Mouse (Mus musculus): ENCODE measurements around the gene AY761185. TPM values are rescaled to one million over a fixed set of nuclear protein-coding genes. Genes with fewer than 3 reads are reported as not detected.
"Not testable (repeated sequence)": the region's sequence is repeated elsewhere in the genome, so short reads cannot be mapped to it uniquely, and the experiment has no call there.

The AY761185 gene
- total RNA-seq (2021): not detected in 2 replicates
- long read RNA-seq: 0 reads

- DNase-seq: no peak
Observed at GRCm38 (mm10) chr8:20944610-20945009, at the start of gene AY761185. Gene AY761185, minus strand, starts transcription at chr8:20944710.

- DNase-seq: not testable (repeated sequence)
Observed at GRCm38 (mm10) chr8:20994042-20994441, 49.5 kb upstream of the AY761185 start.

- DNase-seq: no peak
Observed at GRCm38 (mm10) chr8:20979846-20980245, 35.3 kb upstream of the AY761185 start.

GRCm38 (mm10) chr8:20964531-20964930 lies 20.0 kb upstream of the AY761185 start:
- DNase-seq: peak; percentile 25

GRCm38 (mm10) chr8:20921971-20922370 lies 22.5 kb downstream of the AY761185 start, which contains the start of gene Gm6040:
Gene Gm6040, minus strand, starts transcription at chr8:20922071.
- DNase-seq: no peak

- DNase-seq: no peak
Observed at GRCm38 (mm10) chr8:20912288-20912687, 32.2 kb downstream of the AY761185 start.

GRCm38 (mm10) chr8:20908256-20908655 lies 36.3 kb downstream of the AY761185 start:
- no peak for DNase-seq

GRCm38 (mm10) chr8:20907119-20907518 lies 37.4 kb downstream of the AY761185 start:
- no peak for DNase-seq

GRCm38 (mm10) chr8:20902527-20902926 lies 42.0 kb downstream of the AY761185 start, which contains the start of gene Gm15056:
Gene Gm15056, minus strand, starts transcription at chr8:20902627.
- DNase-seq: no peak

Other genes starting within 250 kb of the AY761185 start
- not detected in 2 replicates for gene Defb33, start 52.0 kb downstream of the AY761185 start, total RNA-seq (2021)
- not detected in 2 replicates for gene Gm15056, start 42.1 kb downstream of the AY761185 start, total RNA-seq (2021)
- gene Gm6040, start 22.6 kb downstream of the AY761185 start, total RNA-seq (2021): not detected in 2 replicates
- gene Defa21, start 80.8 kb upstream of the AY761185 start, total RNA-seq (2021): not detected in 2 replicates
- not detected in 2 replicates for gene Defa23, start 110.3 kb upstream of the AY761185 start, total RNA-seq (2021)
- gene Defa35, start 120.3 kb upstream of the AY761185 start, total RNA-seq (2021): not detected in 2 replicates
- gene Defa25, start 139.7 kb upstream of the AY761185 start, total RNA-seq (2021): not detected in 2 replicates
- not detected in 2 replicates for gene Gm14851, start 151.3 kb upstream of the AY761185 start, total RNA-seq (2021)
- not detected in 2 replicates for gene Defa30, start 189.9 kb upstream of the AY761185 start, total RNA-seq (2021)
- gene Defa22, start 217.6 kb upstream of the AY761185 start, total RNA-seq (2021): not detected in 2 replicates
- not detected in 2 replicates for gene Defa31, start 246.9 kb upstream of the AY761185 start, total RNA-seq (2021)

All from adrenal gland, postnatal 25 days (tissue).